Mouse (Mus musculus) neural tube, embryonic 15.5 days (tissue): Measurements from ENCODE around the gene Samd10. TPM values are rescaled to one million over a fixed set of nuclear protein-coding genes. Genes with fewer than 3 reads are reported as not detected.

ENCODE experiments used
- microRNA-seq: library from miRNA; unstranded; fragments of <30 nt; microRNA quantifications from one replicate; pipeline ENCODE4, GENCODE M21; 2017
- polyA plus RNA-seq: library from polyadenylated mRNA; unstranded; fragments of >200 nt; fragmentation: Nextera tagmentation; extraction: Ambion mirVana; gene quantifications from 2 replicates; pipeline ENCODE4 v1.2.1, GENCODE M21; 2015

Samd10 gene
- polyA plus RNA-seq, 1 experiment from 2014 or later, result 191 TPM

Small RNA genes lying within 50 kb of the gene (microRNA-seq; reads per million reads assigned to microRNA genes)
- not detected for gene Mir7006

Other genes starting within 250 kb of the Samd10 start
- 71.1 and 81.9 TPM in 2 replicates for gene Zgpat, start 234.3 kb downstream of the Samd10 start, polyA plus RNA-seq
- 83.5 and 83.7 TPM in 2 replicates for gene Arfrp1, start 233.8 kb downstream of the Samd10 start, polyA plus RNA-seq
- gene Lime1, start 219.1 kb downstream of the Samd10 start, polyA plus RNA-seq, result 44.8 and 52.5 TPM in 2 replicates
- gene Zbtb46, start 139.8 kb downstream of the Samd10 start, polyA plus RNA-seq, result 18.5 and 19.7 TPM in 2 replicates
- gene Abhd16b, start 106.0 kb downstream of the Samd10 start, polyA plus RNA-seq, result 0.12 and 0.13 TPM in 2 replicates
- 112 and 113 TPM in 2 replicates for gene Tpd52l2, start 102.1 kb downstream of the Samd10 start, polyA plus RNA-seq
- gene Dnajc5, start 78.7 kb downstream of the Samd10 start, polyA plus RNA-seq, result 242 and 263 TPM in 2 replicates
- 65.6 and 66.7 TPM in 2 replicates for gene Uckl1, start 14.3 kb downstream of the Samd10 start, polyA plus RNA-seq
- gene Prpf6, start 7.3 kb downstream of the Samd10 start, polyA plus RNA-seq, result 58.2 and 61.1 TPM in 2 replicates
- 68.1 and 87.0 TPM in 2 replicates for gene Zfp512b, start 6.4 kb downstream of the Samd10 start, polyA plus RNA-seq
- 0.20 and 1.3 TPM in 2 replicates for gene Gm29797, start 57.8 kb upstream of the Samd10 start, polyA plus RNA-seq
- gene Sox18, start 72.4 kb upstream of the Samd10 start, polyA plus RNA-seq, result 21.0 and 21.6 TPM in 2 replicates
- 43.2 and 44.9 TPM in 2 replicates for gene Tcea2, start 81.1 kb upstream of the Samd10 start, polyA plus RNA-seq
- gene Rgs19, start 94.8 kb upstream of the Samd10 start, polyA plus RNA-seq, result 66.4 and 68.1 TPM in 2 replicates
- gene Lkaaear1, start 99.2 kb upstream of the Samd10 start, polyA plus RNA-seq, result not detected in 2 replicates
- gene Oprl1, start 115.8 kb upstream of the Samd10 start, polyA plus RNA-seq, result 72.5 and 87.0 TPM in 2 replicates
- 11.3 and 15.1 TPM in 2 replicates for gene Myt1, start 164.1 kb upstream of the Samd10 start, polyA plus RNA-seq
- gene Pcmtd2, start 238.6 kb upstream of the Samd10 start, polyA plus RNA-seq, result 26.6 and 30.2 TPM in 2 replicates